Mouse (Mus musculus): ENCODE data around the gene Palm. TPM values are rescaled to one million over a fixed set of nuclear protein-coding genes. Genes with fewer than 3 reads are reported as not detected.
A peak's percentile ranks its signal among the peaks of the same experiment; 100 is the strongest.

Gene Palm
- polyA plus RNA-seq, 1 experiment from 2014 or later = 101 TPM

DNA sequence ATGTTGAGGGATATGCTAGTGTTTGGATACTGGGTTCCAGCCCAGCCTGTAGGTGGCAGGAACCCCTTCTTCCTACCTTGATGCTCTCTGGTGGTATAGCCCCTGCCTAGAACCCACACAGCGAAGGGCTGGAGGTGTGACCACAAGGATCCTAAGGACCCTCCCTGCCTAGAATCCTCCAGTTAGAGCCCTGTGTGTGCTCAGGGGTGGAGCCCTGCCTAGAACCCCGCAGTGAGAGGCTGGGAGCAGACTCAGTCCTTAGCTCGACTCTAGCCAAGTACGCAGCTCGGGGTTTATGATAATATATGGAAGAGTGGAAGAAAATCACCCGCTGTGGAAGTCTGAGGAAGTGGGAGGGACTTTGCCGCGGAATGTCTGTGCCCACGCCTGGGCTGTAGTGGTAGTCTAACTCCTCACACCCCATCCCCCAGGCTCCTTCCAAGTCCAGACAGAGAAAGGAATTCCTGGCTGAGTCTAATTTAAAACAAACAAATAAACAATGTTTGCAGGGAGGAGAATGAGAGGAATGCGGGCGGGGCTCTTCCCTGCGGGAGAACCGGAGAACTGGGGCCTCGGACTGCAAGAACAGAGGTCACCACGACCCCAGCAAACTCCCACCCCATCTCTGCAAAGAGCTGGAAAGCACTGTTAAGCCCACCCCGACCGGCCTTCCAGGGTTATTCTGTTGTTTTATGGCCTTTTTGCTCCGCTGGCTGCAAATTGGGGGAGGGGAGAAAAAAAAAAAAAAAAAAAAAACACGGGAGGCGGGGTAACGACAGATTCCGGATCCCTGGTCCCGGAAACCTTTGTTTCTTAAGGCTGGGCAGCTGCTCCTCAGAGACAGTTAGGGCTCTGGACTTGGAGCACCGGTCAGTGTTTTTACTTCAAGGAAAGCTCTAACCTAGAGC is 47.5 kb downstream of the Palm start:
- Histone ChIP-seq H3K4me3 (peak overlapping the region; percentile 44), H3K27me3 (no peaks in the 10 kb centered on the region), H3K4me2 (replicated peaks) (peak overlapping the region; percentile 72), H3K27ac (peak overlapping the region; percentile 97), H3K9me3 (no peaks in the 10 kb centered on the region), H3K4me1 (peaks cover 32% of the 10 kb centered on the region), H3K36me3 (no peaks in the 10 kb centered on the region), H3K9ac (peak overlapping the region; percentile 68)
- under 1% methylated on average over 24 of the region's 24 CpGs for WGBS
- ATAC-seq (ENCODE audit: low FRiP score, low read depth) = peak; percentile 93

GRCm38 (mm10) chr10:79842322-79842721 is 49.0 kb downstream of the Palm start:
- ATAC-seq (ENCODE audit: low FRiP score, low read depth) = no peak
- H3K27ac ChIP-seq = peak overlapping the region; percentile 58
- H3K9ac ChIP-seq = no peak overlapping the region
- H3K4me1 ChIP-seq = peaks cover 32% of the 10 kb centered on the region
- no peaks in the 10 kb centered on the region for H3K27me3 ChIP-seq
- H3K4me3 ChIP-seq = no peak overlapping the region
- WGBS = 62% methylated on average over 3 of the region's 3 CpGs
- H3K36me3 ChIP-seq = no peaks in the 10 kb centered on the region
- no peaks in the 10 kb centered on the region for H3K9me3 ChIP-seq
- H3K4me2 ChIP-seq (replicated peaks) = no peak overlapping the region; the same call in 1 of the 2 replicates

- no peaks in the 10 kb centered on the region for H3K9me3 ChIP-seq
- no peak overlapping the region for H3K4me2 ChIP-seq (replicated peaks)
- peak overlapping the region; percentile 23; the same call in 1 of the 2 replicates for H3K27ac ChIP-seq
- peaks cover 32% of the 10 kb centered on the region for H3K4me1 ChIP-seq
- no peak overlapping the region for H3K9ac ChIP-seq
- no peak for ATAC-seq (ENCODE audit: low FRiP score, low read depth)
- no peak overlapping the region for H3K4me3 ChIP-seq
- no peaks in the 10 kb centered on the region for H3K36me3 ChIP-seq
- 58% methylated on average over 6 of the region's 6 CpGs for WGBS
- H3K27me3 ChIP-seq = no peaks in the 10 kb centered on the region
These were observed 50.1 kb downstream of the Palm start for GRCm38 (mm10) chr10:79843476-79843875.

- 42% methylated on average over 5 of the region's 5 CpGs for WGBS
- ATAC-seq (ENCODE audit: low FRiP score, low read depth) = no peak
These were observed 53.2 kb downstream of the Palm start for GRCm38 (mm10) chr10:79846553-79846952.

DNA sequence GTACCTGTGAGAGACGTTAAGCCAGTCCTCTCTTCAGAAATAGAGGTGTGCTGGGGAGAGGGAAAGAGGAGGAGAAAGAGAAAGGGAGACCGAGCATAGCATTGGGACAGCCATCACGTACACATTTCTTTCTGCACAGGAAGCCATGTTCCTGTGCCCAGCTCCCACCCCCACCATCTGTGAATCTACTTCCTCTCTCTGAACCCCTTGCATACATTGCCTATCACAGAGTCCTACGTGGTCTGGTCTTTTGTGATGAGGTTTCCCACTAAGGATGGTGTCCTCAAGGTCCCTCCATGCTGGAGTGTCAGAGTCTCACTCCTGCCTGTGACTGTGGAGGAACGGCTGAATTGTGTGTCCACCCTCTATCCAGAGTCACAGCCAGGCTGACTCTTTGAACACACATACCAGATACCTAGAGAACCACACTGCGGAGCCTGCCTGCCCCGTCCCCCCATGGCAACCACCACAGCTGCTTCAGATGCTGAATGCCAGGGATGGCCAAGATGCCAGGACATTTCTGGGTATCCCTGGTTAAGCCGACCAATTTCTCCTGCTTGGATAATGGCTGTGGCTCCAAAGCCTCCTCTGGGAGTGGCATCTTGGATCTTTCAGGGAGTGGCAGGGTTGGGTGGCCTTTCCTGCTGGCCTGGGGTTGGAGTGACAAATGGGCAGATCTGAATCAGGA is 56.7 kb downstream of the Palm start:
- Histone ChIP-seq H3K9ac (no peak overlapping the region), H3K4me3 (no peak overlapping the region), H3K27ac (no peak overlapping the region), H3K4me1 (peaks cover 25% of the 10 kb centered on the region), H3K36me3 (no peaks in the 10 kb centered on the region), H3K4me2 (replicated peaks) (no peak overlapping the region), H3K27me3 (no peaks in the 10 kb centered on the region), H3K9me3 (no peaks in the 10 kb centered on the region)
- ATAC-seq (ENCODE audit: low FRiP score, low read depth) = no peak
- 84% methylated on average over 8 of the region's 8 CpGs for WGBS

More at GRCm38 (mm10) chr10:79846553-79846952, 53.2 kb downstream of the Palm start:
- H3K4me2 ChIP-seq (replicated peaks) = no peak overlapping the region
- H3K36me3 ChIP-seq = no peaks in the 10 kb centered on the region
- H3K4me1 ChIP-seq = peaks cover 30% of the 10 kb centered on the region
- no peaks in the 10 kb centered on the region for H3K9me3 ChIP-seq
- no peak overlapping the region for H3K27ac ChIP-seq
- no peaks in the 10 kb centered on the region for H3K27me3 ChIP-seq
- H3K9ac ChIP-seq = no peak overlapping the region
- H3K4me3 ChIP-seq = no peak overlapping the region

DNA sequence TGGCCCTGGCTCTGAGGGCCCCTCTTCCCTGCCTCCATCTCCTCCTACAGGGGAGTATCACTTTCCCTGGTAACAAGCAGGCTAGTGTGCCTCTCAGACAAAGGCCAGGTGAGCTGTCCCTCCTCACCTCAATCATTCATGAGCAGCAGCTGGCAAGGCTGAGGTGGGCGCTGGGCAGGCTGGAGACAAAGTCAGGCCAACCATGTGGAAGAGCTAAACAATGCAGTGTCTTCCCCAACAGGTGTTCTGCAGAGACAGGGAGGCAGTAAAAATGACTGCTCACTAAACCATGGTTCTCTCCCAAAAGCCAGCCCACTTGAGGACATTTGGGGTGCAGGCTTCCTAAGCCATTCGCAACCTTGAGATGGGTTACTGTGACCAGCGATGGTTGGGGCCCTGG is 58.3 kb downstream of the Palm start:
- WGBS = 64% methylated on average over 3 of the region's 3 CpGs
- Histone ChIP-seq H3K36me3 (peaks cover 9% of the 10 kb centered on the region), H3K9ac (peak overlapping the region; percentile 80; the same call in 1 of the 2 replicates), H3K4me3 (peak overlapping the region; percentile 99; the same call in 1 of the 2 replicates), H3K4me2 (replicated peaks) (peak overlapping the region; percentile 79), H3K9me3 (no peaks in the 10 kb centered on the region), H3K4me1 (peaks cover 35% of the 10 kb centered on the region), H3K27me3 (no peaks in the 10 kb centered on the region), H3K27ac (peak overlapping the region; percentile 100)
- ATAC-seq (ENCODE audit: low FRiP score, low read depth) = no peak

GRCm38 (mm10) chr10:79852107-79852789 is 58.9 kb downstream of the Palm start:
- peaks cover 40% of the 10 kb centered on the region for H3K4me1 ChIP-seq
- ATAC-seq (ENCODE audit: low FRiP score, low read depth) = no peak
- H3K27me3 ChIP-seq = no peaks in the 10 kb centered on the region
- peak overlapping the region; percentile 100 for H3K27ac ChIP-seq
- H3K4me3 ChIP-seq = peak overlapping the region; percentile 99
- no peaks in the 10 kb centered on the region for H3K9me3 ChIP-seq
- 32% methylated on average over 9 of the region's 9 CpGs for WGBS
- peaks cover 15% of the 10 kb centered on the region for H3K36me3 ChIP-seq
- peak overlapping the region; percentile 79 for H3K4me2 ChIP-seq (replicated peaks)
- H3K9ac ChIP-seq = peak overlapping the region; percentile 80

DNA sequence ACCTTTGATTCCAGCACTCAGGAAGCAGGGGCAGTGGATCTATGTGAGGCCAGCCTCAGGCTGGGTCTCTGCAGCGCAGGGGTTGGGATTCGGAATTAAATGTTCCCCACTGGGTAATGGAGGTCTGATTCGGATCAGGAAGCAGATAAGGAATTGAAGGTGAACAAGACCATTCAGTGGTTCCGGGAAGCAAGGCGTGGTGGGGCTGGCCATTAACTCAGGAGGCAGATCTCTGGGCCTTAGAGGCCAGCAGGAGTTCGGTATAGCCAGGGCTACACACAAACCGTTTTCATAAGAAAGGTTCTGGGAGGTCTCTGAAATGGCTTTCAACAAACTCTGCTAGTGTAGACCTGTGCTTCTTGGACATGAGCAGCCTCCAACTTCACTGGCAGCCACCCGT is 59.5 kb downstream of the Palm start:
- Histone ChIP-seq H3K4me1 (peaks cover 46% of the 10 kb centered on the region), H3K27me3 (no peaks in the 10 kb centered on the region)

DNA sequence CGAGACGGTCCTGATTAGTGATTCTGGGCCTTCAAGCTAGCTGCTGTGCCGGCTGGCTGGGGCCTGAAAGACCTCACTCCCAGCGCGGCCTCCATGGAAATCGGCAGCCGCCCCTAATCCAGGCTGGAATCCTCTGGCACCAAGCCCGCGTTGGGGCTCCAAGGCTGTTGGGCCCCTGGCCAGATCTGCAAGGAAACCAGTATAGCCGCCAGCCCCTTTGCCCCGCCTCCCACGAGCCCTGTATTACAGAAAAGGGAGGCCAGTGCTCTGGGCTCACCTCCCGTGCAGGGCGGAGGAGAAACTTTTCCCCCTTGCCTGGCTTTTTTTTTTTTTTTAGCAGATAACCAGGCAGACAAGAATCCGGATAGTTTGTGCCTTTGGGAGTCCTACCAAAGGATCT is 60.0 kb downstream of the Palm start:
- peak; percentile 43 for ATAC-seq (ENCODE audit: low FRiP score, low read depth)
- WGBS = 0% methylated on average over 15 of the region's 15 CpGs
- Histone ChIP-seq H3K4me2 (replicated peaks) (peak overlapping the region; percentile 79), H3K4me3 (peak overlapping the region; percentile 99), H3K4me1 (peaks cover 52% of the 10 kb centered on the region), H3K27me3 (no peaks in the 10 kb centered on the region), H3K27ac (peak overlapping the region; percentile 100), H3K36me3 (peaks cover 26% of the 10 kb centered on the region), H3K9me3 (no peaks in the 10 kb centered on the region), H3K9ac (peak overlapping the region; percentile 80)

More for the DNA sequence above, 59.5 kb downstream of the Palm start:
- Histone ChIP-seq H3K9me3 (no peaks in the 10 kb centered on the region), H3K4me2 (replicated peaks) (peak overlapping the region; percentile 79), H3K36me3 (peaks cover 20% of the 10 kb centered on the region), H3K4me3 (peak overlapping the region; percentile 99), H3K27ac (peak overlapping the region; percentile 100), H3K9ac (peak overlapping the region; percentile 80)
- 17% methylated on average over 8 of the region's 8 CpGs for WGBS
- ATAC-seq (ENCODE audit: low FRiP score, low read depth) = no peak

- H3K4me2 ChIP-seq (replicated peaks) = peak within 1 kb of the TSS; percentile 100
- under 1% methylated on average over 64 of the region's 75 CpGs for WGBS
- no peaks in the 10 kb centered on the region for H3K27me3 ChIP-seq
- H3K4me3 ChIP-seq = peak within 1 kb of the TSS; percentile 99
- peak; percentile 93 for ATAC-seq (ENCODE audit: low FRiP score, low read depth)
- peaks cover 59% of the 10 kb centered on the region for H3K4me1 ChIP-seq
- H3K36me3 ChIP-seq = peaks cover 33% of the 10 kb centered on the region
- peak within 1 kb of the TSS; percentile 100 for H3K27ac ChIP-seq
- peak within 1 kb of the TSS; percentile 97 for H3K9ac ChIP-seq
- H3K9me3 ChIP-seq = no peaks in the 10 kb centered on the region
These were observed 60.8 kb downstream of the Palm start, which contains the start of gene Ptbp1 for GRCm38 (mm10) chr10:79853860-79854795. Gene Ptbp1, plus strand, starts transcription at chr10:79854427.
